Mouse (Mus musculus) large intestine, adult 2 months (tissue): ENCODE data around the gene Aspm. TPM values are rescaled to one million over a fixed set of nuclear protein-coding genes. Genes with fewer than 3 reads are reported as not detected.
A peak's percentile ranks its signal among the peaks of the same experiment; 100 is the strongest.
"Not testable (repeated sequence)": the region's sequence is repeated elsewhere in the genome, so short reads cannot be mapped to it uniquely, and the experiment has no call there.

Source experiments
- DNase-seq: peaks from one replicate; pipeline ENCODE4 v3.0.0-alpha.2; 2012; ENCODE audit warnings: low read depth, low spot score
- WGBS: fragments of 180-500 bp; shearing (Covaris S2); methylation state at CpG from one replicate; pipeline ENCODE4 v1.1.7; 2018; 5-methylcytosine and 5-hydroxymethylcytosine counted together
- polyA plus RNA-seq: library from polyadenylated mRNA; depleted of rRNA; stranded (reverse); fragments of >200 nt; gene quantifications from 2 replicates; pipeline ENCODE4 v1.2.3, GENCODE M21; 2012; rRNA removed

The Aspm gene
- 0.76 and 0.93 TPM in 2 replicates for polyA plus RNA-seq

DNA sequence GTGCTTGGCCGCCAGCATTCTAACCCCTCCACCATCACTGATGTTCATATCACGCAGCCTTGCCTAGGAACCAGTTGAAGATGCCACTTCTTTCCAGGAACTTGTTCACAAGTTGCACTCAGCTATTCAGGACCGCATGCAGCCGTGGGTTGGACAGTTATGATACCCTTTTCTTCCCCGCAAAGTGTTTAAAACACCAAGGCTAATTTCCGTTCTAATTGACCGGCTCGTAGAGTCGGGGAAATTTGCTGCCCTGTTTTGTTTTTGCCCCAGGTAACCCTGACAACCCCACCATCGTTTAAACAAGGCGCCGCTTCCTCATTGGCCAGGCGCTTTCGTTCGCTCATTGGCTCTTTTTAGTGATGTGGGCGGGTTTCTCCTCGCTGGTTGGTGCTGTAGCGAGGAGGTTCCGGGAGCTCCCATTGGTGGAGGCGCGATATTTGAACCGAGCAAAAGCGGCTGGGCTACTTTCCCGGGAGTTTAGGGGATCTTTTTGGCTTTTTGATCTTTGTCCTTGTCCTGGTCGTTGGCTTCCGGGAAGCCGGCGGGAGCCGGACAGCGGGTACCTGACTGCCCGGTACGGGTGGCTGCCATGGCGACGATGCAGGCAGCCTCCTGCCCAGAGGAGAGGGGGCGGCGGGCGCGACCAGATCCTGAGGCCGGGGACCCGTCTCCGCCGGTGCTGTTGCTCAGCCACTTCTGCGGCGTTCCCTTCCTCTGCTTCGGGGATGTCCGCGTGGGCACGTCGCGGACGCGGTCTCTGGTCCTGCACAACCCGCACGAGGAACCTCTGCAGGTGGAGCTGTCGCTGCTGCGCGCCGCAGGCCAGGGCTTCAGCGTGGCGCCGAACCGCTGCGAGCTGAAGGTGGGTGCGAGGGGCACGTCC is at the start of gene Aspm:
Aspm (plus strand) TSS at position 433 of the 886 bp plus-strand sequence.
- under 1% methylated on average over 65 of the region's 65 CpGs for WGBS
- peak; percentile 90 for DNase-seq

GRCm38 (mm10) chr1:139405766-139406165 is 48.8 kb upstream of the Aspm start:
- DNase-seq: no peak

- DNase-seq: no peak
- 55% methylated on average over 5 of the region's 5 CpGs for WGBS
Observed at GRCm38 (mm10) chr1:139407701-139408100, 46.9 kb upstream of the Aspm start.

GRCm38 (mm10) chr1:139412365-139412764 is 42.2 kb upstream of the Aspm start:
- WGBS: 90% methylated on average over 2 of the region's 2 CpGs
- not testable (repeated sequence) for DNase-seq

DNA sequence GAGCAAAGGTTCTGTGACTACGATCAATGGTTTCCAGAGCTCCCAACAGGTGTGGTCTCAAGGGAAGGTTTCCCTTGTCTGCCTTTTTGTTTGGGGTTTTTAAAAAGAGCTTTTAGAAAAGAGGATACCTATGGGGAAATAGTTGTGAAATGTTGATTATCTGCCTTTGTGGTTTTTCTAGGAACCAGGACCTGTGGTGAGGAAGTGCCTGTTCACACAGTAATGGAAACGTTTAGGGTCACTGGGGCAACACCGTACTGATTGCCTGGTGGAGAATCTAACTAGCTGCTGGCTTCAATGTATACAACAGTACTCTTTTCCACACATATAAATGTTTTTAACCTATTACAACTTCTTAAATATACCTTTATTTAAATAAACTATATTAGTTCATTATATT is 41.1 kb upstream of the Aspm start:
- WGBS: 72% methylated on average over 3 of the region's 3 CpGs
- no peak for DNase-seq

- no peak for DNase-seq
- WGBS: 2% methylated on average over 8 of the region's 8 CpGs
Observed at GRCm38 (mm10) chr1:139421521-139421874, 33.1 kb upstream of the Aspm start.

GRCm38 (mm10) chr1:139421875-139422791 is 32.4 kb upstream of the Aspm start, which contains the start of gene Zbtb41:
Gene Zbtb41 (plus strand): TSS chr1:139422288.
- DNase-seq: peak; percentile 39
- under 1% methylated on average over 88 of the region's 88 CpGs for WGBS

GRCm38 (mm10) chr1:139422941-139423340 is 31.6 kb upstream of the Aspm start:
- DNase-seq: no peak
- WGBS: 7% methylated on average over 10 of the region's 10 CpGs

- 64% methylated on average over 10 of the region's 10 CpGs for WGBS
Observed at GRCm38 (mm10) chr1:139423931-139424330, 30.6 kb upstream of the Aspm start.

DNA sequence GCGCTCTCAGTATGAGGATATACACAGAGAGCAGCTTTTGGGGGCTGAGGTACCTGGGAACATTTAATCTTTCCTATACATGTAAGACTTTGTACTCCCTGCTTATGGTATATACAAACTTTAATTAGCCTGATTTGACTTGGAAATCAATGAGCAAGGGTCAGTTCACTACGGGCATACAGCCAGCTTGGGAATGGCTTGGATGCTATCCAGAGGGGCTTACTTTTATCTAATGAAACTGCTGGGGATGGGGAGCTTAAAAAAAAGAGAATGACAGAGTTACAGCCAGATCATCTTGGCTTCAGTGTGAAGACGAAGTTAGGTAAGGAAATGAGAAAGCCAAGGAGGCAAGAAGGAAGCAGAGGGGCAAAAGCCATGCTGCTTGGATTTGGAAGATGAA is 29.6 kb upstream of the Aspm start:
- DNase-seq: no peak

More at GRCm38 (mm10) chr1:139423931-139424330, 30.6 kb upstream of the Aspm start:
- no peak for DNase-seq

DNA sequence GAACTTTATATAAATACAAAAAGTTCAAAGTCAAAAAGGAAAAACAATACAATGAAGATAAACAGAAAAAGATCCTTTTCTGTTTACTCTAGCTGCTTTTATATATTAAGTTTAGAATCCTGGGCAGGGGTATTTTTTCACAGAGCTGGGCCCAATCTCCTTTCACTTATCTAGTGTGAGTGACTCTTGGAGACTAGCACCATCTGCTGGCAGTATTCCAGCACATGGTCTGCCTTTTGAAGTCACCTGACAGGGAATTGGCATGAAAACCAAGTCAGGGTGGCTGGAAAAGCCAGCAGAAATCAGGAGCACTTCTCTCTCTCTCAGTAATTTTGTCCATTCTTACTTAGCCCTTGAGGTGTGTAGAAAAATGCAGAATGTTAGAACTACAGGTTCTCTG is 16.2 kb upstream of the Aspm start:
- DNase-seq: no peak

More for the DNA sequence above, 29.6 kb upstream of the Aspm start:
- 38% methylated on average over 3 of the region's 3 CpGs for WGBS

DNA sequence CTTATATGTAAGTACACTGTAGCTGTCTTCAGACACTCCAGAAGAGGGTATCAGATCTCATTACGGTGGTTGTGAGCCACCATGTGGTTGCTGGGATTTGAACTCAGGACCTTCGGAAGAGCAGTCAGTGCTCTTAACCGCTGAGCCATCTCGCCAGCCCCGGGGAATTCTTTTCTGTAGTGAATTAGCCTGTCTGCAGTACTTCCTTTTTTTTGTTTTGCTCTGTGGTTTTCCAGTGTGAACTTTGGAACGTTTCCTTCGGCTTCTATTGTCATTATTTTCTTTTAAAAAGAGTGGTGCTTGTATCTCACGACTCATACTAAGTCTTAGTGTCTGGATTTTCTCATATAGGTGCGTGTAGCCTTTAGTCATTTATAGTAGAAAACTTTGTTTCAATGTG is 11.5 kb upstream of the Aspm start:
- not testable (repeated sequence) for DNase-seq
- WGBS: 81% methylated on average over 9 of the region's 9 CpGs

DNA sequence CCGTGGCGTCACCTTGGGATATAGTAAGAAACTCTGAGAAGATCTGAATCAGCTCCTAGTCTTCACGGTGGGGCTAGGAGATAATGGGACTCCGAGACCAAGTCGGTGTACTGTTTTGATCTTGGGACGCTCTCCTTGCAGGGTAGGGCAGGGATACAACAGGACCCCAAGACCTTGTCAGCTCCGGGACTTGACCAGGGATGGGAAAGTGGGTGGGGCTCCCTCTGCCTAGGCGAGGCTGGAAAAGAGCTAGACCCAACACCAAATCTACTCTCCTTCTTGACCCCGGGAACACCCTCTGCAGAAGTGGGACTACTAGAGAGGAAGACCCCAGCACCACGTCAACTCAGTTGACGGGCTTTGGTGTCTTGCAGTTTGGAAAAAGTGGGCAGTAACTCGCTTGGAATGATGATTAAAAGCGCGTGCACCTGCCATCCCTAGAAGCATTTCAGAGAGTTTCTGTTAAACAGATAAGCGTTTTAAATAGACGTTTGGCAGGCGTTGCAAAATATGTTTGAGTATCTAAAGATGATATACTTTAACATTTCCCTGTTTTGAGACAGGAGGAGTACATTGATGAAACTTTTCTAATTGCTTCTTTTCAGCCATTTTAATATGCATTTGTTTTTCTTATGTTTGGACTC is 776 bp downstream of the Aspm start:
- DNase-seq: no peak
- 2% methylated on average over 17 of the region's 17 CpGs for WGBS

- 84% methylated on average over 5 of the region's 5 CpGs for WGBS
Observed at GRCm38 (mm10) chr1:139460807-139461206, 6.2 kb downstream of the Aspm start.

DNA sequence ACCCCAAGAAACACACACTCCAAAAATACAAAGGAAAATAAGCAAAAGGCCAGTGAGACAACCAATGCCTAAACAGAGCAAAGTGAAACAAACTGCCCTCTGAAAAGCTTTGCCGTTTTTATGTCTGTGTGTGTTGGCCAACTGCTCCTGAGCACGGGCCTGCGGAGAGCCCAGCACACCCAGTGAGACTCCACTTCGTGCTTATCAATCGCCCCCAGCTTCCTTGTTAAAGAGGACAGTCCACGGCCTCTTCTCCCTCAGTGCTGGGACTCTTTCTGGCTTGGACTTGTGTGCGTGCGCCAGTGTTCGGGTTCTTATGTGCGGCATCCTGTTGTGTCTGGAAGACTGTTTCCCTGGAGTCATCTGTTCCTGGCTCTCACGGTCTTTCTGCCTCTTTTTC is 11.4 kb downstream of the Aspm start:
- 90% methylated on average over 11 of the region's 11 CpGs for WGBS

More at GRCm38 (mm10) chr1:139460807-139461206, 6.2 kb downstream of the Aspm start:
- DNase-seq: no peak

DNA sequence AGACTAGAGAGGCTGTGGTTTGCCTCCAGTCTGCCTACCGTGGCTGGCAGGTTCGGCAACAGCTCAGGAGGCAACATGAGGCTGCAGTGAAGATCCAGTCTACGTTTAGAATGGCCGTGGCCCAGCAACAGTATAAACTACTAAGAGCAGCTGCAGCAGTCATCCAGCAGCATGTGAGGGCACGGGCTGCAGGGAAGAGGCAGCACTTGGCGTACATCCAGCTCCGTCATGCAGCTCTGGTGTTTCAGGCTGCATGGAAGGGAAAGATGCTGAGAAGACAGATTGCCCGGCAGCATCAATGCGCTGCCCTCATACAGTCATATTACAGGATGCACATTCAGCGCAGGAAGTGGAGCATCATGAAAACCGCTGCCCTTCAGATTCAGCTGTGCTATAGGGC is 24.3 kb downstream of the Aspm start:
- WGBS: 91% methylated on average over 11 of the region's 11 CpGs

More for the DNA sequence above, 11.4 kb downstream of the Aspm start:
- DNase-seq: no peak

DNA sequence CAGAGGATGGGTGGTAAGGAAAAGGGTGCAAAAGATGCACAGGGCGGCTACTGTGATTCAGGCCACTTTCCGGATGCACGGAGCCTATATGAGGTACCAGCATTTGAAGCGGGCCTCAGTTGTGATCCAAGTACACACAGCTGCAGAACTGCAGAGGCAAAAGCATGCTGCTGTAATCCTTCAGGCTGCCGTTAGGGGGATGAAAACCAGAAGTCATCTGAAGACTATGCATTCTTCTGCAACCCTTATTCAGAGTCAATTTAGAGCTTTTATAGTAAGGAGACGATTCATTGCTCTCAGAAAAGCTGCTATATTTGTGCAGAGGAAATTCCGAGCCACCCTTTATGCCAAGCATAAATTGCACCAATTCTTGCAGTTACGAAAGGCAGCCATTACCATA is 25.7 kb downstream of the Aspm start:
- WGBS: 89% methylated on average over 8 of the region's 8 CpGs

More for the DNA sequence above, 24.3 kb downstream of the Aspm start:
- DNase-seq: no peak

DNA sequence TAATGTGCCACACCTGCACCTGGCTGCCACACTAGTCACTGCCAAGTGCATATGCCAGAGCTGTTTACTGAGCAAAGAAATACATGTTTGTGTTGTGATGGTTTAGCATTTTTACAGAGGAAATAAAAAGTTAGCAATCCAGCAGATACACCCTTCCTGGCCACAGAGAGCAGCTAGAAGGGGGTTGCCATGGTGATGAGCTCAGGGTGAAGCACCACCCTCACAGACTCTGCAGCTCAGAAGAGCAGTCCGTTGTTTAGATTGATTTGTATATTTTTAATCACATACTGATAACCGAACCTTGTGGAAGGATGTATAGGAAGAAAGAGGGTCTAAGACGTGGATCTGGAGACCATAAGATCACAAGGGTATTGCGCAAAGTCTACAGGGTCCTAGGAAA is 26.6 kb downstream of the Aspm start:
- 82% methylated on average over 4 of the region's 4 CpGs for WGBS

More for the DNA sequence above, 25.7 kb downstream of the Aspm start:
- DNase-seq: no peak

DNA sequence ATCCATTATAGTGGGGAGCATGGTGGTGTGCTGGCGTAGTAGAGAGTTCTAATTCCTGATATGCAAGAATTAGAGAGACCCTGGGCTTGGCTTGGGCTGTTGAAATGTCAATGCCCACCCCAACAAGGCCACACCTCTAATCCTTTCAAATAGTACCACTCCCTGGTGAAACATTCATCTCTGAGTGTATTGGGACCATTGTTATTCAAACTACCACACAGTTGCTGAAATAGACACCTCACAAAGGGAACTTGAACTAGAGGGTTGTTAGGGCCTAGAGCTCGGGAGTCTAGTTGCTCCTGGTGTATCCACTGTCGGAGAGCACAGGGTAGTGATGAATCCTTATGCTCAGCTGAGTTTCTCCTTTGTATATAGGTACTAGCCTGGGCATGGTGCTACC is 40.1 kb downstream of the Aspm start:
- 89% methylated on average over 3 of the region's 3 CpGs for WGBS
- no peak for DNase-seq

More for the DNA sequence above, 26.6 kb downstream of the Aspm start:
- no peak for DNase-seq

DNA sequence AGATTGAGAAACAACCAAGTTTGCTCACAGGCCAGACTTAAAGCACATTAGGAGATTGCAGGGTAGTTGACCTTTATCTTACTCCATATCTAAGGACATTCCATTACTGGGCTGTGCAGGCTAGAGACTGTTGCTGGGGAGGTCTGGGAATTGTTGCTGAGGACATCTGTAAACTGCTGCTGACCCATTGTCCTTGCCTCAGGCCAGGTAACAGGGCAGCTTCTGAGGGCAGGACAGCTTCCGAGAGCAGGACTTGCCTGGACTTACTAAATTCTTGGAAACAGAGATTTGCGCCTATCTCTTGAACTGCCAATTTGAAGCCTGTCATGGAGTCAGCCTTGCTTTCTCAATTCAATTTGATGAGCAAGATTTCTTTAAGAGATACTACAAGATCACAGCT is 40.8 kb downstream of the Aspm start:
- WGBS: 100% methylated on average over 2 of the region's 2 CpGs
- no peak for DNase-seq
